Mouse (Mus musculus) cerebellum, adult 2 months (tissue): Measurements from ENCODE around the gene Lrrc20. TPM values are rescaled to one million over a fixed set of nuclear protein-coding genes. Genes with fewer than 3 reads are reported as not detected.
A peak's percentile ranks its signal among the peaks of the same experiment; 100 is the strongest.

ENCODE experiments used
- DNase-seq, 2 experiments: peaks; one replicate each; pipeline ENCODE4 v3.0.0; 2021
- H3K27ac ChIP-seq: fragments of 200-500 bp; 2 replicates; pipeline ENCODE4 v1.5.1; 2012; ENCODE audit warnings: low read length, control low read depth, inconsistent platforms; ENCODE audit not compliant: insufficient read depth
- H3K27me3 ChIP-seq: fragments of 200-500 bp; 2 replicates; pipeline ENCODE4 v1.6.1; 2012; ENCODE audit warnings: inconsistent platforms, mild to moderate bottlenecking, low read length, moderate library complexity; ENCODE audit not compliant: control insufficient read depth, insufficient read depth
- H3K4me1 ChIP-seq: fragments of 200-500 bp; 2 replicates; pipeline ENCODE4 v1.6.1; 2011; ENCODE audit warnings: low read length; ENCODE audit not compliant: control insufficient read depth, insufficient read depth
- H3K4me3 ChIP-seq: fragments of 200-500 bp; replicated peaks from 2 replicates; pipeline ENCODE3; 2011; ENCODE audit warnings: mild to moderate bottlenecking, low read depth, low read length, control low read depth; ENCODE audit not compliant: insufficient read depth
- CTCF ChIP-seq: fragments of 200-500 bp; IDR thresholded peaks from 2 replicates; pipeline ENCODE4 v1.5.1; 2011; ENCODE audit warnings: low read depth, mild to moderate bottlenecking, control low read depth, low read length, moderate library complexity, borderline replicate concordance; ENCODE audit not compliant: insufficient read depth
- POLR2A ChIP-seq: fragments of 200-500 bp; IDR thresholded peaks from 2 replicates; pipeline ENCODE4 v1.6.1; 2011; ENCODE audit warnings: low read length, control low read depth, borderline replicate concordance; ENCODE audit not compliant: insufficient read depth
- WGBS: fragments of 180-500 bp; shearing (Covaris S2); methylation state at CpG from one replicate; pipeline ENCODE4 v1.1.7; 2018; 5-methylcytosine and 5-hydroxymethylcytosine counted together
- polyA plus RNA-seq: library from polyadenylated mRNA; depleted of rRNA; stranded (reverse); fragments of >200 nt; gene quantifications from 2 replicates; pipeline ENCODE4 v1.2.3, GENCODE M21; 2012

The Lrrc20 gene
- polyA plus RNA-seq, 1 experiment = 20.9 TPM

GRCm38 (mm10) chr10:61544127-61544862 is 68.7 kb downstream of the Lrrc20 start:
- no peak for DNase-seq
- no peak overlapping the region for H3K27ac ChIP-seq
- no peak overlapping the region for H3K4me3 ChIP-seq
- H3K27me3 ChIP-seq = no peaks in the 10 kb centered on the region
- WGBS = 72% methylated on average over 12 of the region's 12 CpGs
- TF ChIP-seq POLR2A (no peak), CTCF (no peak)
- peaks cover under 1% of the 10 kb centered on the region for H3K4me1 ChIP-seq

GRCm38 (mm10) chr10:61544863-61545240 is 69.3 kb downstream of the Lrrc20 start:
- TF ChIP-seq CTCF (no peak), POLR2A (no peak)
- Histone ChIP-seq H3K4me3 (no peak overlapping the region), H3K4me1 (peaks cover 6% of the 10 kb centered on the region), H3K27ac (no peak overlapping the region), H3K27me3 (no peaks in the 10 kb centered on the region)
- no peak for DNase-seq
- 93% methylated on average over 9 of the region's 9 CpGs for WGBS

GRCm38 (mm10) chr10:61550106-61550505 is 74.5 kb downstream of the Lrrc20 start:
- H3K27ac ChIP-seq = no peak overlapping the region
- H3K4me3 ChIP-seq = no peak overlapping the region
- peak; percentile 35 to 47 for DNase-seq
- WGBS = 9% methylated on average over 8 of the region's 8 CpGs
- H3K4me1 ChIP-seq = peaks cover 14% of the 10 kb centered on the region
- TF ChIP-seq CTCF (no peak), POLR2A (no peak)
- no peaks in the 10 kb centered on the region for H3K27me3 ChIP-seq

- DNase-seq = no peak
- no peak overlapping the region for H3K4me3 ChIP-seq
- TF ChIP-seq POLR2A (no peak), CTCF (no peak)
- H3K27ac ChIP-seq = no peak overlapping the region
- no peaks in the 10 kb centered on the region for H3K27me3 ChIP-seq
- peaks cover 5% of the 10 kb centered on the region; the same call in 1 of the 2 replicates for H3K4me1 ChIP-seq
- 79% methylated on average over 6 of the region's 6 CpGs for WGBS
These were observed 79.6 kb downstream of the Lrrc20 start for GRCm38 (mm10) chr10:61555155-61555554.

GRCm38 (mm10) chr10:61558631-61559030 is 83.0 kb downstream of the Lrrc20 start:
- WGBS = 91% methylated on average over 2 of the region's 2 CpGs
- TF ChIP-seq POLR2A (no peak), CTCF (no peak)

GRCm38 (mm10) chr10:61559544-61559943 is 83.9 kb downstream of the Lrrc20 start:
- no peaks in the 10 kb centered on the region for H3K27me3 ChIP-seq
- no peak overlapping the region for H3K27ac ChIP-seq
- H3K4me1 ChIP-seq = no peaks in the 10 kb centered on the region
- DNase-seq = no peak
- TF ChIP-seq POLR2A (no peak), CTCF (no peak)
- H3K4me3 ChIP-seq = no peak overlapping the region

More at GRCm38 (mm10) chr10:61558631-61559030, 83.0 kb downstream of the Lrrc20 start:
- Histone ChIP-seq H3K4me1 (no peaks in the 10 kb centered on the region), H3K27ac (no peak overlapping the region), H3K4me3 (no peak overlapping the region), H3K27me3 (no peaks in the 10 kb centered on the region)
- DNase-seq = no peak

GRCm38 (mm10) chr10:61563550-61563949 is 87.9 kb downstream of the Lrrc20 start:
- WGBS = 88% methylated on average over 9 of the region's 9 CpGs
- no peaks in the 10 kb centered on the region for H3K4me1 ChIP-seq
- no peak for DNase-seq
- TF ChIP-seq POLR2A (no peak), CTCF (no peak)
- H3K27ac ChIP-seq = no peak overlapping the region
- H3K4me3 ChIP-seq = no peak overlapping the region
- no peaks in the 10 kb centered on the region for H3K27me3 ChIP-seq

- 77% methylated on average over 4 of the region's 4 CpGs for WGBS
- TF ChIP-seq CTCF (no peak), POLR2A (no peak)
- H3K4me1 ChIP-seq = no peaks in the 10 kb centered on the region
- no peak overlapping the region for H3K27ac ChIP-seq
- H3K27me3 ChIP-seq = no peaks in the 10 kb centered on the region
- H3K4me3 ChIP-seq = no peak overlapping the region
- DNase-seq = no peak
These were observed 88.8 kb downstream of the Lrrc20 start for GRCm38 (mm10) chr10:61564408-61564807.
